Mouse (Mus musculus): ENCODE results near the gene Mid1. TPM values are rescaled to one million over a fixed set of nuclear protein-coding genes. Genes with fewer than 3 reads are reported as not detected.
A peak's percentile ranks its signal among the peaks of the same experiment; 100 is the strongest.

Gene Mid1
- polyA plus RNA-seq, 1 experiment from 2014 or later = 8.6 TPM

DNA sequence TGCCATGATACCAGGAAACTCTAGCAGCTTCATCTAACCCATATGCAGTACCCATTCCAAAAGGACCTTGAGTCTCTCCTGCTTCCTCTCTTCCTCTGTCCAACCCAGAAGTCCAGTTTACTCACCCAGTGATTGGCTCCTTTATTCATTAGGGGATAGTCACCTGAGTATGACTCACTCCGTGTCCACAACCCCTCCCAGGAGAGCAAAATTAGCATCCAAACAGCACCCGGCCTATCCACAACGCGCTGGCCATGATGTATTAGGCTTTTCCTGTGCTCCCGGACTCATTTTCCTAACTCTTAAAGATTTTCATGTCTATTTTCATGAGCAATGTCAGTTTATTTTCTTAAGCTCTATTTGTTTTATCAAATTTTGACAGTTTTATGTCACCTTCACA is 104.7 kb downstream of the Mid1 start:
- Histone ChIP-seq H3K4me3 (no peak overlapping the region), H3K9ac (no peak overlapping the region), H3K27me3 (replicated peaks) (no peaks in the 10 kb centered on the region), H3K36me3 (replicated peaks) (no peaks in the 10 kb centered on the region), H3K4me1 (no peaks in the 10 kb centered on the region), H3K9me3 (no peaks in the 10 kb centered on the region), H3K4me2 (no peak overlapping the region), H3K27ac (no peak overlapping the region)
- no peak for ATAC-seq (replicated peaks)
- 80% methylated on average over 5 of the region's 5 CpGs for WGBS

GRCm38 (mm10) chrX:169792879-169793278 is 107.9 kb downstream of the Mid1 start:
- H3K27me3 ChIP-seq (replicated peaks) = no peaks in the 10 kb centered on the region
- no peak overlapping the region for H3K4me3 ChIP-seq
- ATAC-seq (replicated peaks) = no peak
- no peaks in the 10 kb centered on the region for H3K36me3 ChIP-seq (replicated peaks)
- H3K27ac ChIP-seq = no peak overlapping the region
- no peaks in the 10 kb centered on the region for H3K9me3 ChIP-seq
- H3K4me1 ChIP-seq = no peaks in the 10 kb centered on the region
- H3K4me2 ChIP-seq = no peak overlapping the region
- H3K9ac ChIP-seq = no peak overlapping the region
- WGBS = 18% methylated on average over 1 of the region's 1 CpGs

- WGBS = 49% methylated on average over 4 of the region's 4 CpGs
- Histone ChIP-seq H3K4me2 (no peak overlapping the region), H3K36me3 (replicated peaks) (no peaks in the 10 kb centered on the region), H3K9me3 (no peaks in the 10 kb centered on the region), H3K27ac (no peak overlapping the region), H3K4me1 (no peaks in the 10 kb centered on the region), H3K4me3 (no peak overlapping the region), H3K27me3 (replicated peaks) (no peaks in the 10 kb centered on the region), H3K9ac (no peak overlapping the region)
- no peak for ATAC-seq (replicated peaks)
Observed at GRCm38 (mm10) chrX:169794421-169794820, 109.4 kb downstream of the Mid1 start.

- Histone ChIP-seq H3K27ac (no peak overlapping the region), H3K4me2 (no peak overlapping the region), H3K27me3 (replicated peaks) (no peaks in the 10 kb centered on the region), H3K4me3 (no peak overlapping the region), H3K36me3 (replicated peaks) (no peaks in the 10 kb centered on the region), H3K4me1 (no peaks in the 10 kb centered on the region), H3K9me3 (no peaks in the 10 kb centered on the region), H3K9ac (no peak overlapping the region)
- 42% methylated on average over 7 of the region's 7 CpGs for WGBS
- no peak for ATAC-seq (replicated peaks)
Observed at GRCm38 (mm10) chrX:169794831-169795311, 109.9 kb downstream of the Mid1 start.

DNA sequence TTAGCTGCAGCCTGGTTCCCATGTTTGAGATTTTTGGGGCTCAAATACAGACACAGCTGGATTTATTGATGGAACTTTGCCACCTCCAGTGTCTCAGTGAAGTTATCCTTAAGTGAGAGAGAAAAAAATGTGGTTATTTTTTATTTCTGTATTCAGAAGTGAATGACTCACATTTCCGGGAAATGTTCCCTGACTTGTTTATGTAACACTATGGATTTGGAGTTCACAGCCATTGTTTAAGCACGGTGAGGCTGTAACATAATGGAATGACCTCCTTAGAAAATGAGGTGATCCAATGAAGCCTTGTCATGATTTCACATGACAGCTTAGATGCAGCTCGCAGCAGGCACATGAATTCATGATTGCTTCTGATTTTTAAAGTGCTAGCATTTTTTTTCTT is 112.1 kb downstream of the Mid1 start:
- no peaks in the 10 kb centered on the region for H3K27me3 ChIP-seq (replicated peaks)
- no peaks in the 10 kb centered on the region for H3K9me3 ChIP-seq
- 56% methylated on average over 3 of the region's 3 CpGs for WGBS
- no peaks in the 10 kb centered on the region for H3K4me1 ChIP-seq
- H3K4me2 ChIP-seq = no peak overlapping the region
- no peak for ATAC-seq (replicated peaks)
- H3K9ac ChIP-seq = no peak overlapping the region
- no peak overlapping the region for H3K27ac ChIP-seq
- no peaks in the 10 kb centered on the region for H3K36me3 ChIP-seq (replicated peaks)
- no peak overlapping the region for H3K4me3 ChIP-seq

GRCm38 (mm10) chrX:169798987-169799680 is 114.1 kb downstream of the Mid1 start:
- no peaks in the 10 kb centered on the region for H3K9me3 ChIP-seq
- peak overlapping the region; percentile 30 for H3K4me2 ChIP-seq
- peak overlapping the region; percentile 33 for H3K4me3 ChIP-seq
- H3K4me1 ChIP-seq = no peaks in the 10 kb centered on the region
- ATAC-seq (replicated peaks) = no peak; the same call in 1 of the 2 replicates
- no peaks in the 10 kb centered on the region for H3K27me3 ChIP-seq (replicated peaks)
- 0 out of 2 replicates have a peak overlapping the region, but pooled peaks have one; percentile 42 for H3K27ac ChIP-seq
- H3K9ac ChIP-seq = no peak overlapping the region
- WGBS = 9% methylated on average over 11 of the region's 11 CpGs
- no peaks in the 10 kb centered on the region for H3K36me3 ChIP-seq (replicated peaks)

GRCm38 (mm10) chrX:169800238-169800637 is 115.2 kb downstream of the Mid1 start:
- no peak overlapping the region for H3K9ac ChIP-seq
- no peak for ATAC-seq (replicated peaks)
- no peaks in the 10 kb centered on the region for H3K9me3 ChIP-seq
- H3K4me2 ChIP-seq = no peak overlapping the region
- no peak overlapping the region for H3K27ac ChIP-seq
- 23% methylated on average over 4 of the region's 4 CpGs for WGBS
- H3K27me3 ChIP-seq (replicated peaks) = no peaks in the 10 kb centered on the region
- H3K4me3 ChIP-seq = no peak overlapping the region
- no peaks in the 10 kb centered on the region for H3K4me1 ChIP-seq
- no peaks in the 10 kb centered on the region for H3K36me3 ChIP-seq (replicated peaks)

- WGBS = 63% methylated on average over 5 of the region's 5 CpGs
Observed at GRCm38 (mm10) chrX:169805791-169806190, 120.8 kb downstream of the Mid1 start.

GRCm38 (mm10) chrX:169807744-169808143 is 122.7 kb downstream of the Mid1 start:
- Histone ChIP-seq H3K9me3 (no peaks in the 10 kb centered on the region), H3K27ac (no peak overlapping the region), H3K4me2 (no peak overlapping the region), H3K4me1 (no peaks in the 10 kb centered on the region), H3K27me3 (replicated peaks) (peaks cover 2% of the 10 kb centered on the region), H3K36me3 (replicated peaks) (no peaks in the 10 kb centered on the region), H3K4me3 (no peak overlapping the region), H3K9ac (no peak overlapping the region)
- no peak for ATAC-seq (replicated peaks)
- WGBS = 79% methylated on average over 3 of the region's 3 CpGs

More at GRCm38 (mm10) chrX:169805791-169806190, 120.8 kb downstream of the Mid1 start:
- Histone ChIP-seq H3K36me3 (replicated peaks) (no peaks in the 10 kb centered on the region), H3K27ac (no peak overlapping the region), H3K27me3 (replicated peaks) (no peaks in the 10 kb centered on the region), H3K4me2 (no peak overlapping the region), H3K4me1 (no peaks in the 10 kb centered on the region), H3K9ac (no peak overlapping the region), H3K4me3 (no peak overlapping the region), H3K9me3 (no peaks in the 10 kb centered on the region)
- ATAC-seq (replicated peaks) = no peak

DNA sequence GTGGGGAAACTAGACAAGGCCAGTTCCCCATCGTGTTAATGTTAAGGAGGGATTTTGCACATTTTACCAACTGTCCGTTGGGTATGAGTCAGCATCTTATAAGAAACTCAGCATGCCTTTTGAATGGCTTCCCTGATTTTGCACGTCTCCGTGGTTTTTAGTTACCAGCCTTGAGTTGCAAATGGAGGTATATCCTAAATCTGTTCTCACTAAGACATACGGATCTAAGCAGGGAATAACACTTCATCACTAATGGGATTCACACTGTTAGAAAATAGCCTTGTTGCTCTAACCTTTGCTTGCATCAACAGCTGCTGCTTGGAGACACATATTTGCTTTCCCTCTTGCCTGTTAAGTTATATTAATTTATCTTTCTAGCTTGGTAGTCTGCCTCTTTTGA is 126.3 kb downstream of the Mid1 start:
- no peak overlapping the region for H3K27ac ChIP-seq
- 52% methylated on average over 5 of the region's 5 CpGs for WGBS
- ATAC-seq (replicated peaks) = no peak
- H3K9me3 ChIP-seq = no peaks in the 10 kb centered on the region
- H3K27me3 ChIP-seq (replicated peaks) = peaks cover 5% of the 10 kb centered on the region
- H3K4me1 ChIP-seq = no peaks in the 10 kb centered on the region
- H3K36me3 ChIP-seq (replicated peaks) = no peaks in the 10 kb centered on the region
- no peak overlapping the region for H3K9ac ChIP-seq
- no peak overlapping the region for H3K4me3 ChIP-seq
- no peak overlapping the region for H3K4me2 ChIP-seq

DNA sequence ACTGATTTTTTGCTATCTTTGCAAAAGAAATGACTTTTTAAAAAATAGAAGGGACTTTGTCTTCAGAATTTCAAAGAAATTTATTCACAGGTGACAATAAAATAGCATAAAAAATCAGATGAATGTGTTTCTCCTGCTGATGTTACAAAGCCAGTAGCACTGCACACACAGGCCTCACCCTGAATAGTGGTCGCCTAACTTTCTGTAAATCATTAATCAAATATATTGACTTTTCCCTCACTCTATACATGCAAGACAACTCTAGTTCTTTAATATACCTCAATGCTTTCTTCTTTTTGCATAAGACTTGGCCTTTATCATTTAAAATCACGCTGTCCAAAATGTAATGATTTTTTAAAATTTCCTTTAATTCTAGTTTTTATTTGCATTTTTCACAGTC is 126.8 kb downstream of the Mid1 start:
- Histone ChIP-seq H3K4me3 (no peak overlapping the region), H3K27me3 (replicated peaks) (peaks cover 5% of the 10 kb centered on the region), H3K4me2 (no peak overlapping the region), H3K4me1 (no peaks in the 10 kb centered on the region), H3K36me3 (replicated peaks) (no peaks in the 10 kb centered on the region), H3K9me3 (no peaks in the 10 kb centered on the region), H3K9ac (no peak overlapping the region), H3K27ac (no peak overlapping the region)
- ATAC-seq (replicated peaks) = no peak
- WGBS = 86% methylated on average over 2 of the region's 2 CpGs

- ATAC-seq (replicated peaks) = no peak
- WGBS = 94% methylated on average over 1 of the region's 1 CpGs
Observed at GRCm38 (mm10) chrX:169813673-169814072, 128.7 kb downstream of the Mid1 start.

DNA sequence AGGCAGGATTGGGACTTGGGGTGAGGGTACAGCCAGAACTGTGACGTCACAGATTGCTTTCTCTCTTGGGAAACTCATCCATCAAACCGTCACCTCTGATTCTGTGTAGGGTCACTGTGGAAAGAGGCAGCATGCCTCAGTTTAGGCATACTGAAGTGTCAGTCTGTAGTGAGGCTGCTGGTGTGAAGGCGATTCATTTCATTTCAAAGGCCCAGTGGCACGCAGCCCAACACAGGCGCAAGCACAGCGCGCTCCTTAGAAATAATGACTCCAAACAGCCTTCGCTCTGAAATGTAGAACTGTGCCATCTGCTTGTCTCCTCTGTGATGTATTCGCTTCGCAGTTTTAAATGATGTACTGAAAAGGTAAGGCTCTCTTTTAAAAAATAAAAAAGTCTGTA is 141.9 kb downstream of the Mid1 start:
- ATAC-seq (replicated peaks) = peak; percentile 76
- 34% methylated on average over 10 of the region's 10 CpGs for WGBS
- H3K36me3 ChIP-seq (replicated peaks) = no peaks in the 10 kb centered on the region
- H3K9ac ChIP-seq = no peak overlapping the region
- peak overlapping the region; percentile 29 for H3K4me2 ChIP-seq
- no peak overlapping the region for H3K4me3 ChIP-seq
- no peak overlapping the region; the same call in 1 of the 2 replicates for H3K27ac ChIP-seq
- no peaks in the 10 kb centered on the region for H3K9me3 ChIP-seq
- no peaks in the 10 kb centered on the region for H3K27me3 ChIP-seq (replicated peaks)
- H3K4me1 ChIP-seq = peaks cover 4% of the 10 kb centered on the region; the same call in 1 of the 2 replicates

More at GRCm38 (mm10) chrX:169813673-169814072, 128.7 kb downstream of the Mid1 start:
- Histone ChIP-seq H3K4me1 (no peaks in the 10 kb centered on the region), H3K36me3 (replicated peaks) (no peaks in the 10 kb centered on the region), H3K27ac (no peak overlapping the region), H3K9ac (no peak overlapping the region), H3K27me3 (replicated peaks) (peaks cover 5% of the 10 kb centered on the region), H3K4me3 (no peak overlapping the region), H3K9me3 (no peaks in the 10 kb centered on the region), H3K4me2 (no peak overlapping the region)

All from midbrain, embryonic 15.5 days (tissue).